Mouse (Mus musculus): ENCODE results near the gene Adh5. TPM values are rescaled to one million over a fixed set of nuclear protein-coding genes. Genes with fewer than 3 reads are reported as not detected.

The Adh5 gene
- polyA plus RNA-seq, 1 experiment = 79.7 TPM

DNA sequence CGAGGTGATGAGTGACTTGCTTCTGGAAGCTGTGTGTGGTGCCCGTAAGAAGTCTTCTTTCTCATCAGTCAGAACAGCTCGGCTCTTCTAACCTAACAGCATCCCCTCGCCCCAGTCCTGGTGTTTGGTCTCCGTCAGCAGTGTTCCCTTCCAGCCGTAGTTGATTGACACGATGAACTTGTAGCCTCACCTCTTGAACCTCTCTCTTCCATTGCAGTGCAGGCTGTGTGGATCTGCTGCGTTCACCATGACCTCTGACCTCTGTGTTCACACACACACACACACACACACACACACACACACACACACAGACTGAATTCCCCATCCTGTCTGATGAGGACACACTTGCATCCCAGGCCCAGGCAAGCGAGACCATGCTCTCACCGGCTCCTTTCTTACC is 9.3 kb downstream of the Adh5 start:
- TF ChIP-seq POLR2AphosphoS2 (IDR thresholded peaks at IDR 0.05; ENCODE audit: insufficient read length, low read depth) (no peak), CEBPB (IDR thresholded peaks at IDR 0.05; ENCODE audit: insufficient read depth, poor library complexity, severe bottlenecking) (no peak), USF1 (IDR thresholded peaks at IDR 0.05; ENCODE audit: low read depth) (no peak), REST (IDR thresholded peaks at IDR 0.05; ENCODE audit: insufficient read depth, insufficient read length) (no peak), POLR2A (IDR thresholded peaks at IDR 0.05; ENCODE audit: insufficient read length, low read depth) (no peak), MYOG (IDR thresholded peaks at IDR 0.05; ENCODE audit: control insufficient read depth in 1 of 3, insufficient read depth in 1 of 3, insufficient read length in 2 of 3, low read depth in 2 of 3) (no peak)
- Histone ChIP-seq H3K4me3 (no peak overlapping the region), H3K36me3 (ENCODE audit: control insufficient read depth, insufficient read depth) (peaks cover 47% of the 10 kb centered on the region), H3K27me3 (ENCODE audit: control insufficient read depth, insufficient read depth, insufficient read length) (no peaks in the 10 kb centered on the region), H3ac (ENCODE audit: control insufficient read depth, insufficient read length) (no peak overlapping the region), H3K4me2 (ENCODE audit: low read depth) (no peak overlapping the region), H3K79me2 (ENCODE audit: control insufficient read depth, insufficient read depth) (no peaks in the 10 kb centered on the region)

DNA sequence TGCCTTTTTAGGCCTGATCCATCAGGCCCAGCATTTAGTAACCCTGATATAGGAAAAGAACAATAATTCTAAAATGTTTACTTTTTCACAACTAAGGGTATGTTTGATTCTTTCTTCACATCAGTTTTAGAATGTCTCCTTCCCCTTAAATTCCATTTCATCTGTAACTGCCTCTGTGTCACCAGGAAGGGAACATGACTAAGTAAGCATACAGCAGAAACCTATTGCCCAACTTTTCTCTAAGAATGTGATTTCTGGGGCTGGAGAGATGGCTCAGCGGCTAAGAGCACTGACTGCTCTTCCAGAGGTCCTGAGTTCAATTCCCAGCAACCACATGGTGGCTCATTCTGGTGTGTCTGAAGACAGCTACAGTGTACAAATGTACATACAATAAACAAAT is 11.3 kb downstream of the Adh5 start:
- no peak overlapping the region for H3K4me3 ChIP-seq
- TF ChIP-seq MYOD1 (IDR thresholded peaks at IDR 0.05; ENCODE audit: control insufficient read depth in 1 of 3, insufficient read length in 2 of 3, low read depth in 2 of 3) (no peak), MYOG (IDR thresholded peaks at IDR 0.05; ENCODE audit: control insufficient read depth in 1 of 3, insufficient read depth in 1 of 3, insufficient read length in 2 of 3, low read depth in 2 of 3) (no peak), POLR2A (IDR thresholded peaks at IDR 0.05; ENCODE audit: insufficient read length, low read depth) (no peak), TCF12 (IDR thresholded peaks at IDR 0.05; ENCODE audit: insufficient read depth, poor library complexity, severe bottlenecking) (no peak), SRF (IDR thresholded peaks at IDR 0.05; ENCODE audit: control insufficient read depth, insufficient read length, low read depth) (no peak), POLR2AphosphoS2 (IDR thresholded peaks at IDR 0.05; ENCODE audit: insufficient read length, low read depth) (no peak), REST (IDR thresholded peaks at IDR 0.05; ENCODE audit: insufficient read depth, insufficient read length) (no peak), E2F4 (IDR thresholded peaks at IDR 0.05; ENCODE audit: insufficient read depth) (no peak), CEBPB (IDR thresholded peaks at IDR 0.05; ENCODE audit: insufficient read depth, poor library complexity, severe bottlenecking) (no peak), MAX (IDR thresholded peaks at IDR 0.05; ENCODE audit: low read depth) (no peak), USF1 (IDR thresholded peaks at IDR 0.05; ENCODE audit: low read depth) (no peak), TCF3 (IDR thresholded peaks at IDR 0.05; ENCODE audit: insufficient read length, low read depth) (no peak)

DNA sequence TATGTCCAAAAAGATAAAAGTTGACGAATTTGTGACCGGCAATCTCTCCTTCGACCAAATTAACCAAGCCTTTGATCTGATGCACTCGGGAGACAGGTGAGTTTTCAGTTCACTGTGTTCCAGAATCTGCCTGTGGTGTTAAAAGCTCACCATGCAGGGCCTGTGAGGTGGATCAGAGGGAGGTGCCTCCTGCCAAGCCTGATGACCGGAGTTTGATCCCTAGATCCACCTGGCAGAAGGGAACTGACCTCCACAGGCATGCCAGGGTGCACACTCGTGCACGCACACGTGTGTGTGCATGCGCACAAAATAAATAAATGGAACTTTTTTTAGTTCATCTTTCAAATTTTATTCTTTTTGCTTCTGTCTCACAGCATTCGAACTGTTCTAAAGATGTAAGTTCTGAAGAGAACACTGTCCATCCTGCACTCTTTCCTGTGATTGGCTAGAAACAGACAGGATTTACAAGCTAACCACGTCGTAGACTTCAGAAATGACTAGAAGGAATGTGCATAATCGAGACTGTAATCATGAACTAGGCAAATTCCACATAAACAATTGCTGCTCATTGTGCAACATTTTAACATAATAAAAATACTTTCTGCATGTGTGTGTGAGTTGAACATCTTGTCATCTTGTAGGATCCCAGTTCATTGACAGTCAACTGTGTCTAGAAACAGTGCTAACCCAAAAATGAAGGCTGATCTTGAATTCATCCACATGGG is 12.0 kb downstream of the Adh5 start:
- H3K4me2 ChIP-seq (ENCODE audit: low read depth) = no peak overlapping the region
- TF ChIP-seq POLR2AphosphoS2 (IDR thresholded peaks at IDR 0.05; ENCODE audit: insufficient read length, low read depth) (no peak), CEBPB (IDR thresholded peaks at IDR 0.05; ENCODE audit: insufficient read depth, poor library complexity, severe bottlenecking) (no peak), TCF12 (IDR thresholded peaks at IDR 0.05; ENCODE audit: insufficient read depth, poor library complexity, severe bottlenecking) (no peak), TCF3 (IDR thresholded peaks at IDR 0.05; ENCODE audit: insufficient read length, low read depth) (no peak), MYOD1 (IDR thresholded peaks at IDR 0.05; ENCODE audit: control insufficient read depth in 1 of 3, insufficient read length in 2 of 3, low read depth in 2 of 3) (no peak), SRF (IDR thresholded peaks at IDR 0.05; ENCODE audit: control insufficient read depth, insufficient read length, low read depth) (no peak), USF1 (IDR thresholded peaks at IDR 0.05; ENCODE audit: low read depth) (no peak), MAX (IDR thresholded peaks at IDR 0.05; ENCODE audit: low read depth) (no peak), MYOG (IDR thresholded peaks at IDR 0.05; ENCODE audit: control insufficient read depth in 1 of 3, insufficient read depth in 1 of 3, insufficient read length in 2 of 3, low read depth in 2 of 3) (no peak), POLR2A (IDR thresholded peaks at IDR 0.05; ENCODE audit: insufficient read length, low read depth) (no peak), E2F4 (IDR thresholded peaks at IDR 0.05; ENCODE audit: insufficient read depth) (no peak), REST (IDR thresholded peaks at IDR 0.05; ENCODE audit: insufficient read depth, insufficient read length) (no peak)
- no peaks in the 10 kb centered on the region for H3K27me3 ChIP-seq (ENCODE audit: control insufficient read depth, insufficient read depth, insufficient read length)
- H3K79me2 ChIP-seq (ENCODE audit: control insufficient read depth, insufficient read depth) = no peaks in the 10 kb centered on the region
- peaks cover 63% of the 10 kb centered on the region for H3K36me3 ChIP-seq (ENCODE audit: control insufficient read depth, insufficient read depth)
- H3ac ChIP-seq (ENCODE audit: control insufficient read depth, insufficient read length) = no peak overlapping the region
- no peak overlapping the region for H3K4me3 ChIP-seq

More for the DNA sequence above, 11.3 kb downstream of the Adh5 start:
- H3ac ChIP-seq (ENCODE audit: control insufficient read depth, insufficient read length) = no peak overlapping the region
- peaks cover 60% of the 10 kb centered on the region for H3K36me3 ChIP-seq (ENCODE audit: control insufficient read depth, insufficient read depth)
- H3K4me2 ChIP-seq (ENCODE audit: low read depth) = no peak overlapping the region
- H3K27me3 ChIP-seq (ENCODE audit: control insufficient read depth, insufficient read depth, insufficient read length) = no peaks in the 10 kb centered on the region
- no peaks in the 10 kb centered on the region for H3K79me2 ChIP-seq (ENCODE audit: control insufficient read depth, insufficient read depth)

DNA sequence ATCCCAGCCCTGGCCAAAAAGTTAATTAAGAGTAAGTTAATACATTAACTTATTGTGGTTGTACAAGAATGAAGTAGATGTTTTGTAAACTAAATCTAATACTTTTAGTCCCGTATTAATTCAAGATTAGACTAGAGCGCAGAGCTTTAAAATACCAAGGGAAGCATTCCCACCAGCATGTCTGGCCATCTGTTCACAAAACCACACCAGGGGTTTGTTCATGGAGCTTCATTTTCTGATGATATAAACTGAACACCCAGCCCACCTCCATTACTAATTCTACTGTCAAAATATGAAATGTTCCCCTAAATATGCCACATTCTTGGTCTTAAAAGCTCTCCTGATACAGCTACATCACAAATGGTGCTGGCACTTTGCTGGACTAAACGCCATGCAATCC is 15.5 kb downstream of the Adh5 start:
- no peak for TF ChIP-seq MYOG (IDR thresholded peaks at IDR 0.05; ENCODE audit: control insufficient read depth in 1 of 3, insufficient read depth in 1 of 3, insufficient read length in 2 of 3, low read depth in 2 of 3)
- TF ChIP-seq TCF12 (IDR thresholded peaks at IDR 0.05; ENCODE audit: insufficient read depth, poor library complexity, severe bottlenecking) = no peak
- TF ChIP-seq E2F4 (IDR thresholded peaks at IDR 0.05; ENCODE audit: insufficient read depth) = no peak
- TF ChIP-seq SRF (IDR thresholded peaks at IDR 0.05; ENCODE audit: control insufficient read depth, insufficient read length, low read depth) = no peak
- TF ChIP-seq MYOD1 (IDR thresholded peaks at IDR 0.05; ENCODE audit: control insufficient read depth in 1 of 3, insufficient read length in 2 of 3, low read depth in 2 of 3) = no peak
- TF ChIP-seq POLR2A (IDR thresholded peaks at IDR 0.05; ENCODE audit: insufficient read length, low read depth) = no peak
- Histone ChIP-seq H3K79me2 (ENCODE audit: control insufficient read depth, insufficient read depth) (no peaks in the 10 kb centered on the region), H3K4me3 (no peak overlapping the region), H3ac (ENCODE audit: control insufficient read depth, insufficient read length) (no peak overlapping the region), H3K27me3 (ENCODE audit: control insufficient read depth, insufficient read depth, insufficient read length) (no peaks in the 10 kb centered on the region), H3K36me3 (ENCODE audit: control insufficient read depth, insufficient read depth) (peaks cover 60% of the 10 kb centered on the region), H3K4me2 (ENCODE audit: low read depth) (no peak overlapping the region)

DNA sequence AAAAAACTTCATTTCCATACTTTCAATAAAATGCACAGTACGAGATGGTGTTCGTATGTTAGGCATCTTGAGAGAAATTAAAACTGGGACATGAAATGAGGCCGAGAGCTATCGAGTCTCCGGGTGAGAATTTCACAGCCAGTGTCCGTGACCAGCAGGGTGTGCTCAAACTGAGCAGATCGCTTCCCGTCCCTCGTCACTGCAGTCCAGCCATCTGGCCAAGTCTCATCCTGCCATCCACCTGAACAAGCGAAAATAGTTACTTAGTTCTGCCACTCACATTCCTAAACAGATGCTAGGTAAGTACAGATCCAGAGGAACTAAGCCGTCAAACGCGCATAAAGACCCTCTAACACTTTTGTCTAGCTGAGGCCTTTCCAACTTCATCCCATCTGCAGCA is 17.4 kb downstream of the Adh5 start:
- H3ac ChIP-seq (ENCODE audit: control insufficient read depth, insufficient read length) = no peak overlapping the region
- H3K4me3 ChIP-seq = no peak overlapping the region
- H3K36me3 ChIP-seq (ENCODE audit: control insufficient read depth, insufficient read depth) = peaks cover 48% of the 10 kb centered on the region
- H3K79me2 ChIP-seq (ENCODE audit: control insufficient read depth, insufficient read depth) = no peaks in the 10 kb centered on the region
- H3K27me3 ChIP-seq (ENCODE audit: control insufficient read depth, insufficient read depth, insufficient read length) = no peaks in the 10 kb centered on the region
- H3K4me2 ChIP-seq (ENCODE audit: low read depth) = no peak overlapping the region
- no peak for TF ChIP-seq MYOD1 (IDR thresholded peaks at IDR 0.05; ENCODE audit: control insufficient read depth in 1 of 3, insufficient read length in 2 of 3, low read depth in 2 of 3)
- TF ChIP-seq USF1 (IDR thresholded peaks at IDR 0.05; ENCODE audit: low read depth) = no peak
- TF ChIP-seq REST (IDR thresholded peaks at IDR 0.05; ENCODE audit: insufficient read depth, insufficient read length) = no peak
- no peak for TF ChIP-seq CEBPB (IDR thresholded peaks at IDR 0.05; ENCODE audit: insufficient read depth, poor library complexity, severe bottlenecking)
- TF ChIP-seq E2F4 (IDR thresholded peaks at IDR 0.05; ENCODE audit: insufficient read depth) = no peak
- no peak for TF ChIP-seq TCF3 (IDR thresholded peaks at IDR 0.05; ENCODE audit: insufficient read length, low read depth)
- no peak for TF ChIP-seq TCF12 (IDR thresholded peaks at IDR 0.05; ENCODE audit: insufficient read depth, poor library complexity, severe bottlenecking)
- no peak for TF ChIP-seq POLR2AphosphoS2 (IDR thresholded peaks at IDR 0.05; ENCODE audit: insufficient read length, low read depth)
- no peak for TF ChIP-seq MAX (IDR thresholded peaks at IDR 0.05; ENCODE audit: low read depth)
- no peak for TF ChIP-seq POLR2A (IDR thresholded peaks at IDR 0.05; ENCODE audit: insufficient read length, low read depth)

Data from myocyte (in vitro differentiated cells).